Mouse (Mus musculus) heart, embryonic 13.5 days (tissue): Measurements from ENCODE around the gene Rplp0. TPM values are rescaled to one million over a fixed set of nuclear protein-coding genes. Genes with fewer than 3 reads are reported as not detected.

ENCODE experiments used
- ATAC-seq: fragments of 200-750 bp; cut with Nextera tagmentation; 2 replicates; pipeline ENCODE4 v1.8.0; 2017; ENCODE audit warnings: moderate TSS enrichment; ENCODE audit not compliant: insufficient number of reproducible peaks, low FRiP score, low TSS enrichment; ENCODE audit errors: extremely low read depth
- H3K27ac ChIP-seq: fragments of 300-500 bp; sonication (generic); replicated peaks from 2 replicates; pipeline ENCODE4 v1.5.1; 2015; ENCODE audit warnings: moderate library complexity, mild to moderate bottlenecking, inconsistent platforms
- H3K27me3 ChIP-seq: fragments of 300-500 bp; sonication (generic); replicated peaks from 2 replicates; pipeline ENCODE4 v1.6.1; 2015; ENCODE audit warnings: mild to moderate bottlenecking, inconsistent platforms
- H3K36me3 ChIP-seq: fragments of 300-500 bp; sonication (generic); 2 replicates; pipeline ENCODE4 v1.6.1; 2015; ENCODE audit warnings: mild to moderate bottlenecking, inconsistent platforms
- H3K4me1 ChIP-seq: fragments of 300-500 bp; sonication (generic); 2 replicates; pipeline ENCODE4 v1.6.1; 2015; ENCODE audit warnings: inconsistent platforms
- H3K4me2 ChIP-seq: fragments of 300-500 bp; sonication (generic); 2 replicates; pipeline ENCODE4 v1.6.1; 2015; ENCODE audit warnings: inconsistent platforms, mild to moderate bottlenecking, moderate library complexity
- H3K4me3 ChIP-seq: fragments of 300-500 bp; sonication (generic); 2 replicates; pipeline ENCODE4 v1.5.1; 2015; ENCODE audit warnings: moderate library complexity, mild to moderate bottlenecking, inconsistent platforms
- H3K9ac ChIP-seq: fragments of 300-500 bp; sonication (generic); 2 replicates; pipeline ENCODE4 v1.6.1; 2015; ENCODE audit warnings: inconsistent platforms, mild to moderate bottlenecking, moderate library complexity
- H3K9me3 ChIP-seq: fragments of 300-500 bp; sonication (generic); 2 replicates; pipeline ENCODE4 v1.6.1; 2016; ENCODE audit warnings: inconsistent platforms
- WGBS: fragments of 180-500 bp; shearing (Covaris S2); methylation state at CpG from one replicate; pipeline ENCODE4 v1.1.7; 2015; ENCODE audit warnings: mixed read lengths; 5-methylcytosine and 5-hydroxymethylcytosine counted together
- polyA plus RNA-seq: library from polyadenylated mRNA; unstranded; fragments of >200 nt; fragmentation: Nextera tagmentation; extraction: Ambion mirVana; gene quantifications from 2 replicates; pipeline ENCODE4 v1.2.1, GENCODE M21; 2015

Rplp0 gene
- polyA plus RNA-seq, 1 experiment from 2014 or later: 1,009 TPM

DNA sequence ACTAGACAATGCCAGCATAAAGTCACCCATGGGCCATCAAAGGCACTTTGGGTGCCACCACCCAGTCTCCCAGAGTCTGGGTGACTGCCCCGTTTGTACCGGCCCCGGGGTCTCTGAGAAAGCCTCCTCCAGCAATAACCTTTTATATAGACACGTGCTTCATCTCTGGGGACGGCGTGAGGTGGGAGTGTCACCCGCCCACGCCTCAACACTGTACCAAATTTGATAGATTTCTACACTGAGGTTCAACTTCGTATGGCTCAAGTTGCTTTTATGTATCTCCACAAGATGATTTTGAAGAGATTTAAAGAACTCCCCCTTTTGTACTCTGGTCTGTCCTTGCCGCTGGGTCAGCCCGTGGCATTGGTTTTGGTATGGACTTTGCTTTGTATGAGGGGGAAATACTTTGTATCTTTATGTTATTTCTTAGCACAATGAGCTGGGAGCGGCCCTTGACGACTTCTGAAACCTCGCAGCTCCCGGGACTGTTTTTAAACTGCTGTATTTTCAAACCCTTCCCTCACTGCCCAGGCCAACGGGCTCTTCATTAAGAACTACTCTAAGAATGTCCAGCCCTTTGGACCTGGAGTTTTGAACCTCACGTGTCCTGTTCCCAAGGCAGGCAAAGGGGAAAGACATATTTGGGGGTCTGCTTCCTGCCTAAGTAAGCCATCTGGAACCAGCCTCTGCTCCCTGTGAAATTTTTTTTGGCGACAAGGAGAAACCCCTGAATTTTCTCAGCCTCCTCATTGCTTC is 4.6 kb upstream of the Rplp0 start:
- H3K9me3 ChIP-seq: no peaks in the 10 kb centered on the region
- H3K27ac ChIP-seq: no peak overlapping the region; the same call in 1 of the 2 replicates
- no peak overlapping the region for H3K4me3 ChIP-seq
- ATAC-seq: no peak
- H3K36me3 ChIP-seq: peaks cover 58% of the 10 kb centered on the region
- H3K4me2 ChIP-seq: no peak overlapping the region
- peaks cover 4% of the 10 kb centered on the region; the same call in 1 of the 2 replicates for H3K4me1 ChIP-seq
- WGBS: 85% methylated on average over 18 of the region's 18 CpGs
- no peak overlapping the region for H3K9ac ChIP-seq
- no peaks in the 10 kb centered on the region for H3K27me3 ChIP-seq

DNA sequence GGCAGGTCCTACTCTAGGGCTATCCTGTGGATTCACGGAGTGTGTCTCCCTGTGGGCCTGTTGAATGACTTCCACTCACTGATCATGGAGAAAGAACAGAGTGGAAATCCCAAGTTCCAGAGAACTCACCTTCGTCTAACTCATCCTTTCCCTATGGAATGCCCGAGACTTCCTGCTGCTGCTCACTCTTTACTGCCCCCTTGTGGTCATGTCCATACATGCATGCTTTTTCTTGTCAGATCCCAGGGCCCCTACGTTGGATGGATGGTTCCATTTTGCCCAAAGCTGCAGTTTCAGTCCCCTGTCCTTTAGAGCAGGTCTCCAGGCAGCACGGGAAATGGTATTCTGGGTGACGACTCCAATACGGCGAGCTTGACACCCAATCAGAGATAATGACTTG is 3.0 kb upstream of the Rplp0 start:
- Histone ChIP-seq H3K4me3 (no peak overlapping the region), H3K9ac (no peak overlapping the region), H3K4me1 (peaks cover 16% of the 10 kb centered on the region), H3K27me3 (no peaks in the 10 kb centered on the region), H3K9me3 (no peaks in the 10 kb centered on the region), H3K4me2 (no peak overlapping the region), H3K27ac (no peak overlapping the region), H3K36me3 (peaks cover 52% of the 10 kb centered on the region)
- no peak for ATAC-seq
- 8% methylated on average over 8 of the region's 8 CpGs for WGBS

DNA sequence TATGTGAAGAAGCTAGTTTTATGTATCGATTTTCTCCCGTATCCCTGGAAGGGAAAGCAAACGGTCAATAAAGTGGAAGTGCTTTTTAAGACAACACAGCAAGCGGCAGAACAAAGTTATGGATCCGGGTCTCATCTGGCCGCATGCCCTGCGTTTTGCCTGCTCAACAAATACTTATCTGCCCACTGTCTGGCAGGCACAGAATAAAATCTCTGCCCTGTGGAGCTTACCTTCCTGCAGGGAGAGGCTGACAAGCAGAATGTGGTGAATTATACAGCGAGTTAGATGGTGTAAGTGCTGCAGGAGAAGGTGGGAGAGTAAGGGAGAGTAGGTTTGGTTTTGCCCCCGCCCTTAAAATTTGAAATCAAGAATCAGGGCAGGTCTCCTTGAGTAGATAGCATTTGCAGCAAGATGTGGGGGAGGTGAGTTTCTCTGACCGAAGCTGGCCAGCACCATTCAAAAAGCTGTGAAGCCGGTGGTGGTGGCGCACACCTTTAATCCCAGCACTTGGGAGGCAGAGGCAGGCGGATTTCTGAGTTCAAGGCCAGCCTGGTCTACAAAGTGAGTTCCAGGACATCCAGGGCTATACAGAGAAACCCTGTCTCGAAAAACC is 979 bp upstream of the Rplp0 start:
- H3K27me3 ChIP-seq: no peaks in the 10 kb centered on the region
- peaks cover 33% of the 10 kb centered on the region for H3K4me1 ChIP-seq
- no peak overlapping the region for H3K9ac ChIP-seq
- H3K4me3 ChIP-seq: no peak overlapping the region
- WGBS: 82% methylated on average over 14 of the region's 14 CpGs
- H3K27ac ChIP-seq: no peak overlapping the region
- no peak overlapping the region for H3K4me2 ChIP-seq
- no peaks in the 10 kb centered on the region for H3K9me3 ChIP-seq
- peaks cover 52% of the 10 kb centered on the region for H3K36me3 ChIP-seq
- no peak for ATAC-seq

DNA sequence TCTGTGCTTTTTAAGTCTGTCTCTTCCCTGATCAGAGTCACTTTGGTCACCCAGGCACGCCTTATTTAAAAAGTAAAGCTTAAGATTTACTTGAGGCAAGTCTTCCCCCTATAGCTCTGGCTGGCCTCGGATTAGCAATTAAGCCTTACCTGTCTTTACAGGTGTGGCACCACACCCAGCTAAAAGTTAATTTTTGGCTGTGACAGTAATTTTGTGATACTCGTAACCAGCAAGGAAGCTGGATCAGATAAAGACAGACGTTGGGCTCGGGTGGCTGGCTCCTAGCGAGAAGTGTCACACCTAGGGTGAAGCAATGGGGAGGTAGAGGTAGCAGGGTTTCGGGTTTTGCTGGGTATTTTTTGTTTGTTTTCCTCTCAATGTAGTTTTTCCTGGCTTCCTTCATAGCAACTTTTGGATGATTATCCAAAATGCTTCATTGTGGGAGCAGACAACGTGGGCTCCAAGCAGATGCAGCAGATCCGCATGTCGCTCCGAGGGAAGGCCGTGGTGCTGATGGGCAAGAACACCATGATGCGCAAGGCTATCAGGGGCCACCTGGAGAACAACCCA is 1.2 kb downstream of the Rplp0 start:
- H3K27me3 ChIP-seq: no peaks in the 10 kb centered on the region
- H3K4me3 ChIP-seq: peak overlapping the region; percentile 90
- no peaks in the 10 kb centered on the region for H3K9me3 ChIP-seq
- peaks cover 46% of the 10 kb centered on the region for H3K4me1 ChIP-seq
- H3K36me3 ChIP-seq: peaks cover 41% of the 10 kb centered on the region
- H3K4me2 ChIP-seq: peak overlapping the region; percentile 89
- H3K9ac ChIP-seq: peak overlapping the region; percentile 99
- no peak for ATAC-seq
- peak overlapping the region; percentile 87; the same call in 1 of the 2 replicates for H3K27ac ChIP-seq
- 25% methylated on average over 13 of the region's 13 CpGs for WGBS

DNA sequence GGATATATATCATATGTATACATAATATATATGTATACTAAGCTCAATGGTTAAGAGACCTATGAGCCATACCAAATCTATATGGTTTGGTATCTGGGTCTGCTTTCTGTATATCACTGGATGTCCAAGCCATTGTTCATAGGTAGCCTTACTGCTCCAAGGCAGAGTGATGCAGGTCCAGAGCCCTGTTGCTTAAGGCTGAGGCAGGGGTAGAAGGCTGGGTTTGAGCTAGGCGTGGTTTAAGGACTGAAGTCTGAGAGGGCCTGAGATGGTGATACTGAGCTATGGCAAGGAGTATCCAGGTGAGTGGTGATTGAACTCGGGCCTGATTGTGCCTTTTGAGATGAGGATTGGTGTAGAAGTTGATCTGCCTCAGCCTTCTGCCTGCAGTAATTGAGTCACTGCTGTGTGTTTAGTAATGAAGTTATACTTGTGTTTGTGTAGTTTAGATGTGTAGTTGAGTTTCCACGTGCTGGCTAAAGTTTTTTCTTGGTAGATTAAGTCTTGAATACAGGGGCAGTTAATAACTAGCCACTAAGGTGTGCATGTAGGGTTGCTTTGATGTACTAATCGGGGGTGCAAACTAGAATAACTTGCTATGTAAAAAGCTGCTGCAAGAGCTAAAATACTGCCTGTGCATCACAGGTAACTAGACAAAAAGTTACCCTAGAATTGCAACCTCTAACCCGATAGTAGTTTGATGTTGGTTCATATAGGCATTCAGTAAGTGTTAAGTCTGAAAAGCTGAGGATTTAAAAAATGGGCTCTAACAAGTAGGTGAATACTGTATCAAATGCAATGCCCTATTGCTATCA is 4.7 kb downstream of the Rplp0 start:
- Histone ChIP-seq H3K27ac (peak overlapping the region; percentile 73; the same call in 1 of the 2 replicates), H3K36me3 (peaks cover 40% of the 10 kb centered on the region), H3K4me3 (peak overlapping the region; percentile 98), H3K4me2 (peak overlapping the region; percentile 84), H3K9me3 (no peaks in the 10 kb centered on the region), H3K9ac (peak overlapping the region; percentile 98), H3K4me1 (peaks cover 70% of the 10 kb centered on the region), H3K27me3 (no peaks in the 10 kb centered on the region)
- no peak for ATAC-seq
- WGBS: 46% methylated on average over 5 of the region's 5 CpGs

DNA sequence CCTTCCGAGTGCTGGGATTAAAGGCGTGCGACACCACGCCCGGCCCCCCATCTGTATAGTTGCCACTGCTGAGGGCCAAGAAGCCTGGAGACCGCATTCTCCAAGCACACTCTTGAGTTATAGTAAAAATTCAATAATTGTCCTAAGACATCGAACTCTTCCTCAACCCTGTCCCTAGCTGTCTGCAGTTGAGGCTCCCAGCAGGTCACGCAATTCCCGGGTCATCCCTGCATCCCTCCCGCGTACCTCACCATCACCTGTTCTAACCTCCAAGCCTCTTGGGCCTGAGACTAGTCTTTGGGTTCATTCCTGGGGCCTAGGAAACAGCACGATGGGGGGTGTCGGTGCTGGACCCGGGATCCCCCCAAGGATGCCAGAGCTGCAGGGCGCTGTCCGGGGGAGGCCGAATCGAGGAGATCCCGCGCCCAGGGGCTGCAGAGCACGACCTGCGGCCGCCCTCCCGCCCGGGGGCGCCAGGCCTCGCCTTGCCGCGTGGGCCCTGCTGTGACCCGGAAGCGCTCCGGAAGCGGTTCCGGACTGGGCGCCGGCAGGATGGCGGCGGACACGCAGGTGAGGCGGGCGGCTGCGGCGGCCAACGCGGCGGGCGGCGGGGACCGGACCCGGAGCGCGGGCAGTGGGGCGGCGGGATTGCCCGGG is 5.6 kb downstream of the Rplp0 start, which contains the start of gene Gcn1l1:
TSS of gene Gcn1l1 (plus strand) at position 518 of the 657 bp plus-strand sequence.
- H3K4me1 ChIP-seq: peaks cover 78% of the 10 kb centered on the region
- peak; percentile 74 for ATAC-seq

DNA sequence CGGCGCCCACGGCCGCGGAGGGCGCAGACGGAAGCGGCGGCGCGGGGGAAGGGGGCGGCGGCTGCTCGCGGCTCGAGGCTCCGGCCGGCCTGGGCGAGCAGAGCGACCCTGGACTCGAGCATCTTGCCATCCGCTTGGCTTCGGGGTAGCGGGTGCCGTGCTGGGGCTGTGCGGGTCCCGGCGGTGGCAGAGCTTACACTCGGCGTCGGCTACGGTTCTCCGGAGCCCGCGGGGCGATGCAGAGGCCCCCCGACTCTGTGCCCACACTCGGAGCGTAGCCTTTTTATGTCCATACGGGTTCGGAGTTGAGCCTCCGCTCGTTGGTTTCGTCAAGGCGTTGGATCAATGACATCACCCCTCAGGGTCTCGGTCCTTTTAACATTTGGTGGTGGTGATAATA is 6.1 kb downstream of the Rplp0 start:
- H3K9me3 ChIP-seq: no peaks in the 10 kb centered on the region
- peaks cover 39% of the 10 kb centered on the region for H3K36me3 ChIP-seq
- H3K27ac ChIP-seq: peak overlapping the region; percentile 73
- no peak for ATAC-seq
- no peaks in the 10 kb centered on the region for H3K27me3 ChIP-seq
- H3K4me2 ChIP-seq: peak overlapping the region; percentile 84
- H3K9ac ChIP-seq: peak overlapping the region; percentile 98
- under 1% methylated on average over 33 of the region's 46 CpGs for WGBS
- peaks cover 74% of the 10 kb centered on the region for H3K4me1 ChIP-seq
- H3K4me3 ChIP-seq: peak overlapping the region; percentile 98

More for the DNA sequence above, 5.6 kb downstream of the Rplp0 start, which contains the start of gene Gcn1l1:
- Histone ChIP-seq H3K27me3 (no peaks in the 10 kb centered on the region), H3K9ac (peak within 1 kb of the TSS; percentile 98), H3K9me3 (no peaks in the 10 kb centered on the region), H3K27ac (peak within 1 kb of the TSS; percentile 73), H3K36me3 (peaks cover 40% of the 10 kb centered on the region), H3K4me2 (peak within 1 kb of the TSS; percentile 84), H3K4me3 (peak within 1 kb of the TSS; percentile 98)
- WGBS: 3% methylated on average over 55 of the region's 55 CpGs

DNA sequence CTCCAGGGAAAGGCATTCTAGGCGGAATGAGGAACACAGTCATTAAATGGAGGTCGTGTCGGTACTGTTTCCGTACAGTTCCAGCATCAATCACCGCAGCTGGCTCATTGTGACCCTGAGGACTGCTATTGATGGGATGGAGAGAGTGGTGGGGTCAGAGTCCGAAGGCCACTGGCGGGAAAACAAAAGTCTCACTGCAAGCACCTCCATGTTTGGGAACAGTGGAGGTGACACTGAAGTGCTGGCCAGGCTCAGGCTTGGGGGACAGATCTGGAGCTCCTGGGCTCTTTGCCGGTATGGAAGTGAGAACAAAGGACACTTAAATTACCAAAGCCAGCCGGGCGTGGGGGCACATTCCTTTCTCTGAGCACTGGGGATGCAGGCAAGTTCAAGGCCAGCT is 9.4 kb downstream of the Rplp0 start:
- Histone ChIP-seq H3K27me3 (no peaks in the 10 kb centered on the region), H3K4me1 (peaks cover 71% of the 10 kb centered on the region), H3K36me3 (peaks cover 35% of the 10 kb centered on the region), H3K27ac (peak overlapping the region; percentile 39), H3K9me3 (no peaks in the 10 kb centered on the region), H3K9ac (peak overlapping the region; percentile 40; the same call in 1 of the 2 replicates), H3K4me3 (no peak overlapping the region), H3K4me2 (no peak overlapping the region)
- ATAC-seq: no peak
- 57% methylated on average over 10 of the region's 10 CpGs for WGBS

DNA sequence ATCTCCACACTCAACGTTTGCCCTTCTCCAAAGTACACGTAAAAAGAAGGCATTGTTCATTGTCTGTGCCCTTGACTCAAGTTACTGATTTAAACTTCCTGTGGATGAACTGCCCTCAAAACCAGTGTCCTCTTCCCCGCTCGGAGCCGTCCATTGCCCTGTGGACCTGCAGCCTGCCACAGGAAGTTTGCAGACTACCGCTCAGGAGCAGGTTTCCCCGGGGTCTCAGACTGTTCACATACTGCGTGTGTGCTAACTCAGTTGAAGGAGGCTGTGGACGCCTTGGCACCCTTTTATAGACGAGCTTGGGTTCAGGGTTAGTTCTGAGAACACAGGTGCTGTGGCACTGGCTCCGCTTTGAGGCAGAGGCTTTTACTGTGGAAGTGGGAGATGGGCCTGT is 10.0 kb downstream of the Rplp0 start:
- H3K4me2 ChIP-seq: no peak overlapping the region
- no peaks in the 10 kb centered on the region for H3K27me3 ChIP-seq
- 62% methylated on average over 11 of the region's 11 CpGs for WGBS
- H3K4me1 ChIP-seq: peaks cover 71% of the 10 kb centered on the region
- ATAC-seq: no peak
- H3K27ac ChIP-seq: peak overlapping the region; percentile 16
- peaks cover 35% of the 10 kb centered on the region for H3K36me3 ChIP-seq
- no peak overlapping the region for H3K9ac ChIP-seq
- H3K9me3 ChIP-seq: no peaks in the 10 kb centered on the region
- H3K4me3 ChIP-seq: no peak overlapping the region

DNA sequence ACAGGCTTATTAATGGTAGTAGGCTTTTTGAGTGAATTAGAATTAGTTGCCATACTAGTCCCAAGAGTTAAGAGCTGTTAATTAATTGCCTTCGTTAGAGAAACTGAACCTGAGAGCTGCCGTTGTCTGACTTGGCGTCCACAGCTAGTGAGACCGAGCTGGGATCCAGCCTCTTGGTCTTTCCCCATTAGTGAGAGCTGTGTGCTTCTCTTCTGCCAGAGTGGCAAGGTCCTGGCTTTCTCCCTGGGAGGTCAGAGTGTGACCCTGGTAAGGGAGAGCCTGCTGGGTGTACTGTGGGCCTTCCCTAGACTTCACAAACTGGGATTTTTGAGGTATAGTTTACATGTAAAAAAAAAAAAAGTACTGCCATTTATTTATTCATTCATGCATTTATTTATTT is 10.5 kb downstream of the Rplp0 start:
- Histone ChIP-seq H3K4me1 (peaks cover 70% of the 10 kb centered on the region), H3K9me3 (no peaks in the 10 kb centered on the region), H3K4me3 (no peak overlapping the region), H3K27ac (peak overlapping the region; percentile 16; the same call in 1 of the 2 replicates), H3K36me3 (peaks cover 39% of the 10 kb centered on the region), H3K27me3 (no peaks in the 10 kb centered on the region), H3K4me2 (no peak overlapping the region), H3K9ac (no peak overlapping the region)
- ATAC-seq: no peak
- 90% methylated on average over 4 of the region's 4 CpGs for WGBS
